In genomic region chr5:103164022-103164421, GRCm38 (mm10) we compare ENCODE assay signal across 18 mouse cellular contexts. TPM values are rescaled to one million over a fixed set of nuclear protein-coding genes. Genes with fewer than 3 reads are reported as not detected.
"Had no signal": no experiment of that assay in that cellular context is flagged by ENCODE, and none has a peak within 500 bp of the region (broad histone marks: within the 10 kb centered on the region; RNA-seq: fewer than 3 reads in every experiment).

No protein-coding gene starts in this region.

- ATAC-seq: liver, postnatal 0 days; lung, postnatal 0 days; midbrain, embryonic 13.5 days; midbrain, embryonic 15.5 days had no signal

- H3K27ac ChIP-seq: lung, embryonic 15.5 days; macrophage; midbrain, embryonic 13.5 days; midbrain, embryonic 15.5 days; neural tube, embryonic 12.5 days; stomach, embryonic 15.5 days had no signal

- H3K4me1 ChIP-seq: megakaryocyte, embryonic 14.5 days; stomach, embryonic 15.5 days had no signal

- DNase-seq: liver, postnatal 0 days; lung, adult 2 months; lung, postnatal 14 days; lung, postnatal 36 days; right cerebral cortex, postnatal 14 days; thymus, adult 18-20 months; thymus, postnatal 14 days; thymus, postnatal 36 days had no signal

- H3K36me3 ChIP-seq: lung, embryonic 15.5 days; midbrain, embryonic 13.5 days; midbrain, embryonic 15.5 days; neural tube, embryonic 12.5 days; stomach, embryonic 15.5 days had no signal

- H3K4me3 ChIP-seq: lung, embryonic 15.5 days; megakaryocyte, embryonic 14.5 days; midbrain, embryonic 13.5 days; midbrain, embryonic 15.5 days; neural tube, embryonic 12.5 days; stomach, embryonic 15.5 days had no signal

- H3K27me3 ChIP-seq: lung, embryonic 15.5 days; megakaryocyte, embryonic 14.5 days; midbrain, embryonic 13.5 days; midbrain, embryonic 15.5 days; neural tube, embryonic 12.5 days; stomach, embryonic 15.5 days had no signal

- H3K9me3 ChIP-seq: lung, embryonic 15.5 days; midbrain, embryonic 13.5 days; midbrain, embryonic 15.5 days; neural tube, embryonic 12.5 days; stomach, embryonic 15.5 days had no signal

RNA-seq across cellular contexts. Expression of gene Mapk10, which starts 47.1 kb away (rescaled TPM):
- total RNA-seq: megakaryocyte progenitor cell, adult 5-6 weeks; monocyte, adult 5-6 weeks had no signal
- polyA plus RNA-seq: liver, postnatal 0 days; macrophage had no signal
